Mouse (Mus musculus) heart, adult 18-20 months (tissue): ENCODE measurements at regions not wholly inside any gene's neighbourhood (a gene's known extent, or its start where the extent isn't known, plus 50 kb on each side); places are given as distances from the start of the nearest gene placed in this dataset.

ENCODE experiments used
- microRNA-seq, 2 experiments: library from miRNA; unstranded; fragments of <30 nt; microRNA quantifications; one replicate each; pipeline ENCODE4 v1.2.0; 2022

Small RNAs in the stretch of these regions (microRNA-seq; reads per million reads assigned to microRNA genes)
- gene Mir138-1: 33.8 to 50.4 reads per million in 2 experiments
